Mouse (Mus musculus) myocyte (in vitro differentiated cells): ENCODE results near the gene Ralgps1.
A peak's percentile ranks its signal among the peaks of the same experiment; 100 is the strongest.

Experiments used
- CEBPB ChIP-seq: IDR thresholded peaks from 2 replicates; pipeline ENCODE4 v1.6.1; 2011; ENCODE audit warnings: mild to moderate bottlenecking, moderate library complexity; ENCODE audit not compliant: poor library complexity, insufficient read depth, severe bottlenecking
- E2F4 ChIP-seq: IDR thresholded peaks from one replicate; pipeline ENCODE4 v1.6.1; 2011; ENCODE audit warnings: mild to moderate bottlenecking, control low read depth, moderate library complexity; ENCODE audit not compliant: insufficient read depth
- MYOG ChIP-seq, 3 experiments: IDR thresholded peaks; one replicate each; pipeline ENCODE4 v1.6.1; 2011; ENCODE audit warnings: control low read depth in 2 of 3, low read depth in 2 of 3, mild to moderate bottlenecking in 2 of 3; ENCODE audit not compliant: insufficient read length in 2 of 3, control insufficient read depth in 1 of 3, insufficient read depth in 1 of 3
- POLR2A ChIP-seq: IDR thresholded peaks from one replicate; pipeline ENCODE4 v1.6.1; 2011; ENCODE audit warnings: low read depth, mild to moderate bottlenecking, control low read depth, moderate library complexity; ENCODE audit not compliant: insufficient read length
- POLR2AphosphoS2 ChIP-seq: IDR thresholded peaks from one replicate; pipeline ENCODE4 v1.6.1; 2011; ENCODE audit warnings: low read depth, control low read depth; ENCODE audit not compliant: insufficient read length
- REST ChIP-seq: IDR thresholded peaks from one replicate; pipeline ENCODE4 v1.6.1; 2011; ENCODE audit warnings: mild to moderate bottlenecking, control low read depth, moderate library complexity; ENCODE audit not compliant: insufficient read depth, insufficient read length
- SRF ChIP-seq: IDR thresholded peaks from one replicate; pipeline ENCODE4 v1.6.1; 2011; ENCODE audit warnings: low read depth; ENCODE audit not compliant: control insufficient read depth, insufficient read length
- TCF12 ChIP-seq: IDR thresholded peaks from one replicate; pipeline ENCODE4 v1.6.1; 2011; ENCODE audit warnings: mild to moderate bottlenecking, control low read depth; ENCODE audit not compliant: poor library complexity, insufficient read depth, severe bottlenecking
- TCF3 ChIP-seq: IDR thresholded peaks from one replicate; pipeline ENCODE4 v1.6.1; 2011; ENCODE audit warnings: low read depth, control low read depth; ENCODE audit not compliant: insufficient read length
- USF1 ChIP-seq: IDR thresholded peaks from one replicate; pipeline ENCODE4 v1.6.1; 2011; ENCODE audit warnings: low read depth, mild to moderate bottlenecking, control low read depth, moderate library complexity

- TF ChIP-seq POLR2A, result no peak
- TF ChIP-seq REST, result no peak
- TF ChIP-seq TCF12, result no peak
- TF ChIP-seq MYOG (IDR thresholded peaks at IDR 0.05; ENCODE audit: control insufficient read depth in 1 of 3, insufficient read depth in 1 of 3, insufficient read length in 2 of 3, low read depth in 2 of 3), result peak in 1 of 3 experiments; percentile 21
- no peak for TF ChIP-seq POLR2AphosphoS2
- no peak for TF ChIP-seq SRF
- no peak for TF ChIP-seq TCF3
- TF ChIP-seq E2F4, result no peak
- no peak for TF ChIP-seq CEBPB
- TF ChIP-seq USF1, result no peak
These were observed 30.9 kb upstream of the Ralgps1 start for GRCm38 (mm10) chr2:33402236-33402635.
